Mouse (Mus musculus) C2C12 (cell line): ENCODE data around the gene Vps9d1. TPM values are rescaled to one million over a fixed set of nuclear protein-coding genes. Genes with fewer than 3 reads are reported as not detected.
A peak's percentile ranks its signal among the peaks of the same experiment; 100 is the strongest.
"Not testable (repeated sequence)": the region's sequence is repeated elsewhere in the genome, so short reads cannot be mapped to it uniquely, and the experiment has no call there.

ENCODE experiments used
- H3K27me3 ChIP-seq: one replicate; pipeline ENCODE4 v1.6.1; 2011; ENCODE audit not compliant: control insufficient read depth, insufficient read depth, insufficient read length
- H3K36me3 ChIP-seq: one replicate; pipeline ENCODE4 v1.6.1; 2011; ENCODE audit not compliant: control insufficient read depth, insufficient read depth
- H3K4me3 ChIP-seq: one replicate; pipeline ENCODE4 v1.5.1; 2011; ENCODE audit warnings: mild to moderate bottlenecking, control low read depth; ENCODE audit not compliant: poor library complexity, insufficient read depth, severe bottlenecking
- H3K79me2 ChIP-seq: one replicate; pipeline ENCODE4 v1.6.1; 2011; ENCODE audit not compliant: control insufficient read depth, insufficient read depth
- H3K79me3 ChIP-seq: one replicate; pipeline ENCODE4 v1.6.1; 2011; ENCODE audit warnings: low read depth, control low read depth
- H3ac ChIP-seq: one replicate; pipeline ENCODE3; 2011; ENCODE audit warnings: low read depth; ENCODE audit not compliant: control insufficient read depth, insufficient read length
- CEBPB ChIP-seq: IDR thresholded peaks from one replicate; pipeline ENCODE4 v1.6.1; 2011; ENCODE audit warnings: low read depth, mild to moderate bottlenecking, control low read depth, moderate library complexity
- CTCF ChIP-seq: IDR thresholded peaks from one replicate; pipeline ENCODE4 v1.5.1; 2011; ENCODE audit not compliant: control insufficient read depth, insufficient read depth, insufficient read length
- FOSL1 ChIP-seq: IDR thresholded peaks from one replicate; pipeline ENCODE4 v1.8.0; 2011; ENCODE audit warnings: mild to moderate bottlenecking, low read length; ENCODE audit not compliant: poor library complexity, insufficient read depth, severe bottlenecking
- MAX ChIP-seq: IDR thresholded peaks from one replicate; pipeline ENCODE4 v1.6.1; 2011; ENCODE audit warnings: mild to moderate bottlenecking, control low read depth
- MYOD1 ChIP-seq: IDR thresholded peaks from one replicate; pipeline ENCODE4 v1.6.1; 2011; ENCODE audit warnings: low read depth; ENCODE audit not compliant: control insufficient read depth, insufficient read length
- MYOG ChIP-seq: IDR thresholded peaks from one replicate; pipeline ENCODE4 v1.6.1; 2011; ENCODE audit not compliant: control insufficient read depth, insufficient read length; ENCODE audit errors: extremely low read depth
- USF1 ChIP-seq: IDR thresholded peaks from one replicate; pipeline ENCODE4 v1.6.1; 2011; ENCODE audit warnings: low read depth, mild to moderate bottlenecking, control low read depth, moderate library complexity
- polyA plus RNA-seq: library from polyadenylated mRNA; unstranded; fragments of >200 nt; fragmentation: generic; extraction: Trizol; gene quantifications from one replicate; pipeline ENCODE4 v1.2.1, GENCODE M21; 2012; ENCODE audit warnings: missing spikeins

Gene Vps9d1
- polyA plus RNA-seq, 1 experiment, result 8.5 TPM

DNA sequence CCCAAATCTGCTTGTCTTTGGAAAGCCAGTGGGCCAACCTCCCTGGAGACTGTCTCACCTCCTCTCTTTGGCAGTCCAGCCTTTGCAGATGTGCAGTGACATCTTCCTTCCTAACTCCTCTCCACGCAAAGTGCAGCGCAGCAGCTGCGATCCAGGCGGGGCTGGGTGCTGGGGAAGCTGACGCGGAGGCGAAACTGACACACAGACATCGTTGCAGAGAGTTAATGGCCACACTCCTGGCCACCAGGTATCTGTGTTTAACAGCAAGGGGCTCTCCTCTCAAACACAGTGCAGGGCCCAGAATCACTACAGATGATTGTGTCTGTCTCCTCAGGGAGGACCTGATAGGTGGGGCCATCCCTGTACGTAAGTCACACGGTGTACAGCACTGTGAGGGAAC lies 17.0 kb upstream of the Vps9d1 start:
- Histone ChIP-seq H3K79me3 (no peaks in the 10 kb centered on the region), H3K79me2 (no peaks in the 10 kb centered on the region), H3K27me3 (no peaks in the 10 kb centered on the region), H3K36me3 (peaks cover 45% of the 10 kb centered on the region), H3K4me3 (no peak overlapping the region), H3ac (no peak overlapping the region)
- TF ChIP-seq USF1, result no peak

DNA sequence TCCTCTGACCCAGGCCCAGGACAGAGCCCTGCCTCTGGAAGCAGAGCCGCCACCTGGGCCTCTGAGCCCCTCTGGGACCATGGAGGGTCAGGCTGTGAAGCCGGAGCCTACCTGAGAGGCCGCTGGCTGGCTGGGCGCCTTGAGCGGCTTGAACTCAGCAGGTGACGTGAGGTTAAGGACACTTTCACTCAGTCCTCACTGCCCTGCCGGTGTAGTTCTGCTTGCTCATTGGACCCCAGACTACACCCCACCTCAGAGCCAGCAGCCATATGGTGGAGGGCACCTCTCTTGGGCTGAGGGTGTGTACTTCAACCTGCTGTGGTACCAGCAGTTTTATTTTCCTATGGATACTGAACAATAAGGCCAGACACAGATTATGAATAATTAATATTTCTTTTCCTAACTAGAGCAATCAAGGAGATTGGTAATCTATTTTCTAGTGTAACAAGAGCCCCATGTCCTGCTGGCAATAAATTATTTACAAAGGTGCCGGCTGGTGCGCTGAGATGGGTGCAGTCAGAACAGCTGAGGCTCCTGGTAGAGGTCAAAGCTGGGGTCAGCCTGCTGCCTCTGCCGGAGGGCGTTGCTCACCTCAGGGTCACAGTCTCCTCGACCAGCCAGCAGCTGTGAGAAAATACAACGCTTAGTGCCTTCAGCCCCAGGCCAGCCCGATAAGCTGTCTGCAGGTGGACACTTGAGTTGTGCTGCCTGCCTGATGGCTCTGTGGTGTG lies 13.9 kb upstream of the Vps9d1 start:
- Histone ChIP-seq H3K27me3 (no peaks in the 10 kb centered on the region), H3K79me3 (no peaks in the 10 kb centered on the region), H3ac (no peak overlapping the region), H3K36me3 (peaks cover 56% of the 10 kb centered on the region), H3K4me3 (no peak overlapping the region), H3K79me2 (no peaks in the 10 kb centered on the region)
- TF ChIP-seq MAX (no peak), CTCF (no peak), CEBPB (no peak), MYOD1 (no peak), USF1 (no peak), MYOG (no peak), FOSL1 (no peak)

DNA sequence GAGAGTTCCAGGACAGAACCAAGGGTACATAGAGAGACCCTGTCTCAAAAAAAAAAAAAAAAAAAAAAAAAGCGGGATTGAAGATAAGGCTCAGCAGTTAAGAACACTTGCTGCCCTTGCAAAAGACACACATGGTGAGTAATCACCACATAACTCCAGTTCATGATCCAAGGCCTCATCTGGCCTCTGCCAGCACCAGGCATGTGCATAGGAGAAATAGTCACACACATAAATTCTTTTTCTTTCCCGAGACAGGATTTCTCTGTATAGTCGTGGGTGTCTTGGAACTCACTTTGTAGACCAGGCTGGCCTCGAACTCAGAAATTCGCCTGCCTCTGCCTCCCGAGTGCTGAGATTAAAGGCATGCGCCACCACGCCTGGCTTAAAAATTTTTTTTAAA lies 3.4 kb upstream of the Vps9d1 start:
- not testable (repeated sequence) for H3K4me3 ChIP-seq, H3K27me3 ChIP-seq, H3ac ChIP-seq, H3K79me3 ChIP-seq
- H3K36me3 ChIP-seq, result peaks cover 15% of the 10 kb centered on the region
- peaks cover 33% of the 10 kb centered on the region for H3K79me2 ChIP-seq

DNA sequence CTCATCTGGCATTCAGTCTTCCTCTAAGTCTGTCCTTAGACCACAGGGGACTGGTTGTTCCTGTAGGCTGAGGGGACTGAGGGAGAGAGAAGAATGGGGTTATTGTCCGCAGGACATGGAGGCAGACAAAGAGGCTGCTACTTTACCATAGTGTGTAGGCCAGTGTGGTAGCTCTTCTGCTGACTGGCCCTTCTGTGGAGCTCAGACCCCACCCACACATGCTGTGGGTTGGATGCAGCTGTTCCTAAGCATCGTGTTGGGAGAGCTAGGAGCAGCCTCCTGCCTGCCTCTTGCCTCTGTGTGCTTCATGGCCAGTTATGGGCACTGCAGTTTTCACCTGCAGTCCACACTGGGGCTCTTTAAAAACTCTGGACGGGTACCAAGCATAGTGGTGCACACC lies 3.0 kb upstream of the Vps9d1 start:
- Histone ChIP-seq H3K27me3 (no peaks in the 10 kb centered on the region), H3K79me3 (peaks cover 6% of the 10 kb centered on the region), H3ac (no peak overlapping the region), H3K79me2 (peaks cover 34% of the 10 kb centered on the region), H3K4me3 (no peak overlapping the region), H3K36me3 (peaks cover 15% of the 10 kb centered on the region)
- TF ChIP-seq CTCF (no peak), MYOD1 (peak; percentile 51)

DNA sequence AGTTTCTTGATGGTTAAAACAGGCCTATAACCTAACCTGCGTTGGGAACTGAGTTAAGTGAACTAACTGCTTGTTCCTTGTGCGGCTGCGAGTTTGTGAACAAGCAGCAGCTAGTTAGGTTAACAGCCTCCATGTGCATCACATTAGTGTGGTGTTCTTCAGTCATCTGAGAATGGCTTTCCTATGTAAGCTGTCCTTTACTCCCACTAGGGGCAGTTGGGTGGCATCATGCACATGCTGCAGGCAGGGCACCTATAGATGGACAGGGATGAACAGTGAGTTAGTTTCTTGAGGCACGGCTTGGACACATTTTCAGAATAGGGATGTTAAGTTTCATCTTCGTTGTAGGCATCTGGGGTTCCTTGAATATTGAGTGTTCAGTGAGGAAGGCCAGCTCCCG lies 1.0 kb upstream of the Vps9d1 start:
- Histone ChIP-seq H3K36me3 (peaks cover 15% of the 10 kb centered on the region), H3K4me3 (peak overlapping the region; percentile 84), H3K27me3 (no peaks in the 10 kb centered on the region), H3ac (peak overlapping the region; percentile 52), H3K79me2 (peaks cover 34% of the 10 kb centered on the region), H3K79me3 (peaks cover 6% of the 10 kb centered on the region)
- TF ChIP-seq MYOD1 (no peak), CEBPB (no peak), MAX (no peak), CTCF (no peak), USF1 (no peak), MYOG (no peak), FOSL1 (no peak)

DNA sequence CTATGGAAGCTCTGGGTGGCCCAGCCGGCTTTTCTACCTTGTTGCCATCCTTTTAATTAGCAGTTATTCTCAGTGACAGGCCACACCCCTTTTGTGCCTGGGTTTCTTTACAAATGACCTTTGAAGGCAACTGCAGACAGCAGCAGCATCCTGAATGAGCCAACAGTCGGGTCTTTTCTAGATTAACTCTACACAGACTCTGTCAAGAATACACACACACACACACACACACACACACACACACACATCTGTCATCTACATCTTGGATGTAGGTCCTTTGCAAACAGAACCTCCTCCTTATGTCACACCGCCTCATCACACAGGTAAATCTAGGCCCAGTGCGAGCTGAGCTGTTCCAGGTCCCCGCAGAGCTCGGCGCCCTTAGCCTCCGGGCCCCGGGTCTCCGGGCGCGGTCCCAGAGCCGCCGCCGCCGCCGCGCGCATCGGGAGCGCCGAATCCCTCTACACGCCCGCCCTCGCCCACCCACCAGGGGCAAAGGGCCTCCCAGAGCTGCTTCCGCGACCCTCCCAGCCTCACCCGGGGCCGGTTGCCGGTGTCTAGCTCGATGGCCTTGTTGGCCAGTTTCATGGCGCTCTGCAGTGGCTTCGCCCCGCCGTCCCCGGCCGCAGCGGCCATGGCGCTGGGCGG lies 573 bp downstream of the Vps9d1 start:
- no peak for TF ChIP-seq MAX
- no peak for TF ChIP-seq CEBPB
- no peak for TF ChIP-seq FOSL1
- TF ChIP-seq CTCF, result no peak
- no peak for TF ChIP-seq MYOG
- TF ChIP-seq USF1, result no peak
- TF ChIP-seq MYOD1, result no peak
- H3K36me3 ChIP-seq, result peaks cover 9% of the 10 kb centered on the region
- H3K4me3 ChIP-seq, result peak overlapping the region; percentile 84
- H3K79me3 ChIP-seq, result peaks cover 6% of the 10 kb centered on the region
- H3K79me2 ChIP-seq, result peaks cover 34% of the 10 kb centered on the region
- no peaks in the 10 kb centered on the region for H3K27me3 ChIP-seq
- H3ac ChIP-seq, result peak overlapping the region; percentile 99
